Mouse (Mus musculus): ENCODE measurements at regions not wholly inside any gene's neighbourhood (a gene's known extent, or its start where the extent isn't known, plus 50 kb on each side); places are given as distances from the start of the nearest gene placed in this dataset.

DNA sequence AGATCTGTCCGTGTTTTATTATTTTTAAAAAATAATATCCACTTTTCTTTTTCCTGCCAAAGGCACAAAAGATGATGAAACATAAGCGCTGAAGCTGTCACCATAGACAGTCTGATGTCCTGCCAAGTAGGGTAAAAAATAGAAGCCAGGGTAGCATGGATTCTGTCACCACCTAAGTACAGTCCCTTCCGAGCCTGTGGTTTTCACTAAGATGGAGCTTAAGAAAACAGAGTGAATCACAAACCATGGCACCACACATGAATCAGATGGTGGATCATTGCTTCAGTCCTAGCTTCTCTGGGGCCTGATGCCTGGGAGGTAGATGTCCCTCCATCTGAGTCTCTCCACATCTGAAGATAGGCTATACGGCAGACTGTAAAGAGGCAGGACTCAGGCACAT is 55.9 kb upstream of the Fmod start:
- DNase-seq (ENCODE audit: low spot score in 2 of 2), result no peak

GRCm38 (mm10) chr1:133978271-133978988 is 57.2 kb upstream of the Prelp start:
- DNase-seq (ENCODE audit: low spot score in 2 of 2), result peak in 1 of 2 experiments; percentile 41

DNA sequence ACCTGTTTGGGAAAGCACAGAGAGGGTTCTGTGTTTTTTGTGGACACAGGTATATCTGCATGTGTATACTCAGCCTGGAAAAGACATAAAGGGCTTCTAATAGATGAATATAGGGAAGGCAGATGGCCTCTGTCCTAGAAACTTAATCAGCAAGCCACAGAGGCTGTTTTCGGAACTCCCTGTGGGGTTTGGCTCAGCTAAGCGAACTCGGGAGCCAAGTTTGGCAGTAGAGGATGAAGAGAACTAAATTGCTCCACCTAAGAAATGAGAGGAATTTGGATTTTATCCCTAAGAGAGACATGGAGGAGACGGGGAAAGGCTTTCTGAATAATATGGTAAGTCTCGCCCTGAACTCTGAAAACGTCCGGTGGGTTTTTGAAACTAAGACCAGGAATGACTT is 56.0 kb upstream of the Prelp start:
- DNase-seq (ENCODE audit: low spot score in 2 of 2), result no peak

- DNase-seq (ENCODE audit: low spot score in 2 of 2), result no peak
Measured at GRCm38 (mm10) chr1:133973801-133974200, 52.6 kb upstream of the Prelp start.

DNA sequence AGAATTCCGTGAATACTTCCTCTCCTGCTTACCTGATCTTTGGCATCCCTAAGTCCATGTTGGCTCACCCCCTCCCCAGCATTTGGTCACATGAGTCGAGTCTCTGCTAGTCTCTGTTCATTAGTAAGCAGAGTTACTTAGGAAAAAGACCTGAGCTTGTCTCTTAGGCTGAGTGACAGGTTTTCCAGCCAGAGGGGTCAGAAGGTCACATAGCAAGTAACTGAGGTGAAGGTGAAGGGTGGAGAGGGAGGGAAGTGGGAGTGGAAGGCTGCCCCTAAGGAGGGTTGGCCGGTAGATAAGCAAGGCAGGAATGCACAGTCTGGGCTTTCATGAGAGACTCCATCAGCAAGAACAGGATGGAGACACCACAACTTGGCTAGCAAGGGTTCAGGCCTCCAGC is 50.1 kb upstream of the Prelp start:
- DNase-seq (ENCODE audit: low spot score in 2 of 2), result no peak
